Mouse (Mus musculus): ENCODE data around the gene Cenps.

DNA sequence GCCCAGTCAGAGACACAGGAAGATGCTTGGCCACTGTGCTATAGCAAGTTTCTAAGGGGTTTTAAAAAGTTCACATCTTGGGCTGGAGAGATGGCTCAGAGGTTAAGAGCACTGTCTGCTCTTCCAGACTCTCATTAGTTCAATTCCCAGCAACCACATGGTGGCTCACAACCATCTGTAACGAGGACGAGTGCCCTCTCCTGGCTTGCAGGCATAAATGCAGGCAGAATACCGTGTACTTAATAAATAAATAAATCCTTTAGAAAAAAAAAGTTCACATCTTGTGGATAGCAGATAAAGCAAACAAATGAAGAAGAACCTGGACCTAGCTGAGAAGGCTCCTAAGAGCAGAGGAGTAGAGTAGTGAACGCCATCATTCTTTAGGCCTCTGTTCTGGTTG is 45.3 kb upstream of the Cenps start:
- no peak for TF ChIP-seq EP300 (optimal IDR thresholded peaks at IDR 0.05)
- peak; percentile 69 for TF ChIP-seq CTCF (IDR thresholded peaks at IDR 0.05; ENCODE audit: low read depth)
